Mouse (Mus musculus) liver, embryonic 12.5 days (tissue): ENCODE measurements around the gene Pgm2l1. TPM values are rescaled to one million over a fixed set of nuclear protein-coding genes. Genes with fewer than 3 reads are reported as not detected.
A peak's percentile ranks its signal among the peaks of the same experiment; 100 is the strongest.
"Not testable (repeated sequence)": the region's sequence is repeated elsewhere in the genome, so short reads cannot be mapped to it uniquely, and the experiment has no call there.

Source experiments
- ATAC-seq: fragments of 200-750 bp; cut with Nextera tagmentation; 2 replicates; pipeline ENCODE4 v1.8.0; 2017; ENCODE audit warnings: moderate number of reproducible peaks, mild to moderate bottlenecking, moderate library complexity
- H3K27ac ChIP-seq: fragments of 300-500 bp; sonication (generic); 2 replicates; pipeline ENCODE4 v1.5.1; 2016; ENCODE audit warnings: mild to moderate bottlenecking
- H3K27me3 ChIP-seq: fragments of 300-500 bp; sonication (generic); replicated peaks from 2 replicates; pipeline ENCODE4 v1.6.1; 2016; ENCODE audit warnings: mild to moderate bottlenecking, moderate library complexity
- H3K36me3 ChIP-seq: fragments of 300-500 bp; sonication (generic); 2 replicates; pipeline ENCODE4 v1.6.1; 2016; ENCODE audit warnings: mild to moderate bottlenecking, moderate library complexity
- H3K4me1 ChIP-seq: fragments of 300-500 bp; sonication (generic); 2 replicates; pipeline ENCODE4 v1.6.1; 2016
- H3K4me2 ChIP-seq: fragments of 300-500 bp; sonication (generic); 2 replicates; pipeline ENCODE4 v1.6.1; 2016; ENCODE audit warnings: mild to moderate bottlenecking, moderate library complexity
- H3K4me3 ChIP-seq: fragments of 300-500 bp; sonication (generic); 2 replicates; pipeline ENCODE4 v1.5.1; 2016; ENCODE audit warnings: mild to moderate bottlenecking, moderate library complexity
- H3K9ac ChIP-seq: fragments of 300-500 bp; sonication (generic); 2 replicates; pipeline ENCODE4 v1.6.1; 2016; ENCODE audit warnings: mild to moderate bottlenecking, moderate library complexity
- H3K9me3 ChIP-seq: fragments of 300-500 bp; sonication (generic); replicated peaks from 2 replicates; pipeline ENCODE4 v1.6.1; 2016; ENCODE audit warnings: mild to moderate bottlenecking, moderate library complexity
- WGBS: fragments of 180-500 bp; shearing (Covaris S2); methylation state at CpG from one replicate; pipeline ENCODE4 v1.1.7; 2016; ENCODE audit not compliant: insufficient replicate concordance; 5-methylcytosine and 5-hydroxymethylcytosine counted together
- polyA plus RNA-seq: library from polyadenylated mRNA; unstranded; fragments of >200 nt; fragmentation: Nextera tagmentation; extraction: Ambion mirVana; gene quantifications from 2 replicates; pipeline ENCODE4 v1.2.1, GENCODE M21; 2016

The Pgm2l1 gene
- polyA plus RNA-seq, 1 experiment from 2014 or later = 2.3 TPM

GRCm38 (mm10) chr7:100233681-100234080 is 6.5 kb downstream of the Pgm2l1 start:
- no peak overlapping the region for H3K4me2 ChIP-seq
- H3K27ac ChIP-seq = 0 out of 2 replicates have a peak overlapping the region, but pooled peaks have one; percentile 49
- peak; percentile 49 for ATAC-seq

GRCm38 (mm10) chr7:100234264-100234885 is 7.2 kb downstream of the Pgm2l1 start:
- ATAC-seq = no peak
- no peak overlapping the region for H3K9ac ChIP-seq
- H3K27me3 ChIP-seq = no peaks in the 10 kb centered on the region
- H3K4me1 ChIP-seq = peaks cover 15% of the 10 kb centered on the region
- 57% methylated on average over 7 of the region's 7 CpGs for WGBS
- no peak overlapping the region for H3K4me2 ChIP-seq
- H3K4me3 ChIP-seq = no peak overlapping the region
- no peaks in the 10 kb centered on the region for H3K9me3 ChIP-seq
- 0 out of 2 replicates have a peak overlapping the region, but pooled peaks have one; percentile 49 for H3K27ac ChIP-seq
- no peaks in the 10 kb centered on the region for H3K36me3 ChIP-seq

More at GRCm38 (mm10) chr7:100233681-100234080, 6.5 kb downstream of the Pgm2l1 start:
- H3K36me3 ChIP-seq = no peaks in the 10 kb centered on the region
- no peaks in the 10 kb centered on the region for H3K27me3 ChIP-seq
- H3K9ac ChIP-seq = no peak overlapping the region
- no peaks in the 10 kb centered on the region for H3K9me3 ChIP-seq
- peaks cover 22% of the 10 kb centered on the region for H3K4me1 ChIP-seq
- H3K4me3 ChIP-seq = no peak overlapping the region

GRCm38 (mm10) chr7:100238271-100238670 is 11.1 kb downstream of the Pgm2l1 start:
- H3K36me3 ChIP-seq = no peaks in the 10 kb centered on the region
- no peaks in the 10 kb centered on the region for H3K27me3 ChIP-seq
- H3K9ac ChIP-seq = no peak overlapping the region
- no peaks in the 10 kb centered on the region for H3K9me3 ChIP-seq
- WGBS = 69% methylated on average over 1 of the region's 1 CpGs
- peaks cover 13% of the 10 kb centered on the region for H3K4me1 ChIP-seq
- no peak overlapping the region for H3K4me3 ChIP-seq
- no peak overlapping the region for H3K4me2 ChIP-seq
- ATAC-seq = no peak
- no peak overlapping the region for H3K27ac ChIP-seq

- no peak overlapping the region for H3K9ac ChIP-seq
- no peaks in the 10 kb centered on the region for H3K27me3 ChIP-seq
- WGBS = 80% methylated on average over 2 of the region's 2 CpGs
- H3K4me1 ChIP-seq = no peaks in the 10 kb centered on the region
- H3K27ac ChIP-seq = no peak overlapping the region
- H3K4me3 ChIP-seq = no peak overlapping the region
- ATAC-seq = no peak
- H3K4me2 ChIP-seq = no peak overlapping the region
- no peaks in the 10 kb centered on the region for H3K36me3 ChIP-seq
- no peaks in the 10 kb centered on the region for H3K9me3 ChIP-seq
Measured at GRCm38 (mm10) chr7:100240601-100241000, 13.4 kb downstream of the Pgm2l1 start.

GRCm38 (mm10) chr7:100243007-100243406 is 15.8 kb downstream of the Pgm2l1 start:
- WGBS = 26% methylated on average over 1 of the region's 1 CpGs
- no peaks in the 10 kb centered on the region for H3K27me3 ChIP-seq
- no peaks in the 10 kb centered on the region for H3K36me3 ChIP-seq
- H3K9me3 ChIP-seq = no peaks in the 10 kb centered on the region
- H3K4me3 ChIP-seq = no peak overlapping the region
- no peak for ATAC-seq
- no peak overlapping the region for H3K4me2 ChIP-seq
- H3K27ac ChIP-seq = no peak overlapping the region
- no peak overlapping the region for H3K9ac ChIP-seq
- no peaks in the 10 kb centered on the region for H3K4me1 ChIP-seq

GRCm38 (mm10) chr7:100244225-100244624 is 17.0 kb downstream of the Pgm2l1 start:
- Histone ChIP-seq H3K27me3 (no peaks in the 10 kb centered on the region), H3K9ac (no peak overlapping the region), H3K27ac (no peak overlapping the region), H3K9me3 (no peaks in the 10 kb centered on the region), H3K4me2 (no peak overlapping the region), H3K4me3 (no peak overlapping the region), H3K36me3 (no peaks in the 10 kb centered on the region), H3K4me1 (no peaks in the 10 kb centered on the region)
- 64% methylated on average over 4 of the region's 4 CpGs for WGBS
- ATAC-seq = no peak

GRCm38 (mm10) chr7:100245176-100245575 is 18.0 kb downstream of the Pgm2l1 start:
- no peaks in the 10 kb centered on the region for H3K4me1 ChIP-seq
- no peaks in the 10 kb centered on the region for H3K9me3 ChIP-seq
- H3K4me2 ChIP-seq = no peak overlapping the region
- H3K9ac ChIP-seq = no peak overlapping the region
- ATAC-seq = no peak
- H3K4me3 ChIP-seq = no peak overlapping the region
- 90% methylated on average over 3 of the region's 3 CpGs for WGBS
- no peaks in the 10 kb centered on the region for H3K27me3 ChIP-seq
- no peaks in the 10 kb centered on the region for H3K36me3 ChIP-seq
- no peak overlapping the region for H3K27ac ChIP-seq

GRCm38 (mm10) chr7:100250667-100251066 is 23.5 kb downstream of the Pgm2l1 start:
- no peak overlapping the region for H3K4me3 ChIP-seq
- no peaks in the 10 kb centered on the region for H3K27me3 ChIP-seq
- no peak overlapping the region for H3K4me2 ChIP-seq
- peak overlapping the region; percentile 27; the same call in 1 of the 2 replicates for H3K27ac ChIP-seq
- H3K9me3 ChIP-seq = no peaks in the 10 kb centered on the region
- no peak overlapping the region for H3K9ac ChIP-seq
- H3K36me3 ChIP-seq = peaks cover 21% of the 10 kb centered on the region
- 84% methylated on average over 5 of the region's 5 CpGs for WGBS
- ATAC-seq = peak; percentile 65; the same call in 1 of the 2 replicates
- H3K4me1 ChIP-seq = peaks cover 8% of the 10 kb centered on the region

GRCm38 (mm10) chr7:100262350-100262749 is 35.2 kb downstream of the Pgm2l1 start:
- Histone ChIP-seq H3K27ac (no peak overlapping the region), H3K4me3 (no peak overlapping the region), H3K36me3 (peaks cover 20% of the 10 kb centered on the region), H3K9me3 (no peaks in the 10 kb centered on the region), H3K9ac (no peak overlapping the region), H3K27me3 (no peaks in the 10 kb centered on the region), H3K4me2 (no peak overlapping the region), H3K4me1 (no peaks in the 10 kb centered on the region)
- no peak for ATAC-seq
- 79% methylated on average over 3 of the region's 3 CpGs for WGBS

- 38% methylated on average over 17 of the region's 17 CpGs for WGBS
- H3K4me1 ChIP-seq, H3K9me3 ChIP-seq, H3K9ac ChIP-seq, H3K4me3 ChIP-seq, ATAC-seq, H3K27ac ChIP-seq, H3K4me2 ChIP-seq, H3K27me3 ChIP-seq: not testable (repeated sequence)
- H3K36me3 ChIP-seq = peaks cover 24% of the 10 kb centered on the region
Measured at GRCm38 (mm10) chr7:100264934-100265333, 37.7 kb downstream of the Pgm2l1 start.

- no peak overlapping the region for H3K9ac ChIP-seq
- H3K4me1 ChIP-seq = no peaks in the 10 kb centered on the region
- no peak overlapping the region for H3K4me2 ChIP-seq
- 87% methylated on average over 8 of the region's 8 CpGs for WGBS
- H3K27me3 ChIP-seq = no peaks in the 10 kb centered on the region
- H3K27ac ChIP-seq = no peak overlapping the region
- peaks cover 8% of the 10 kb centered on the region; the same call in 1 of the 2 replicates for H3K36me3 ChIP-seq
- H3K9me3 ChIP-seq = no peaks in the 10 kb centered on the region
- H3K4me3 ChIP-seq = no peak overlapping the region
- ATAC-seq = no peak
Measured at GRCm38 (mm10) chr7:100272369-100272768, 45.2 kb downstream of the Pgm2l1 start.

GRCm38 (mm10) chr7:100274507-100274906 is 47.3 kb downstream of the Pgm2l1 start:
- Histone ChIP-seq H3K36me3 (peaks cover 4% of the 10 kb centered on the region; the same call in 1 of the 2 replicates), H3K4me3 (no peak overlapping the region), H3K27me3 (no peaks in the 10 kb centered on the region), H3K4me1 (no peaks in the 10 kb centered on the region), H3K9ac (no peak overlapping the region), H3K4me2 (no peak overlapping the region), H3K27ac (no peak overlapping the region), H3K9me3 (no peaks in the 10 kb centered on the region)
- 59% methylated on average over 6 of the region's 6 CpGs for WGBS
- ATAC-seq = no peak

- H3K4me1 ChIP-seq = no peaks in the 10 kb centered on the region
- no peak overlapping the region for H3K9ac ChIP-seq
- no peak overlapping the region for H3K4me3 ChIP-seq
- WGBS = 39% methylated on average over 2 of the region's 2 CpGs
- peaks cover 6% of the 10 kb centered on the region for H3K27me3 ChIP-seq
- H3K27ac ChIP-seq = no peak overlapping the region
- peaks cover 4% of the 10 kb centered on the region; the same call in 1 of the 2 replicates for H3K36me3 ChIP-seq
- no peak overlapping the region for H3K4me2 ChIP-seq
- no peak for ATAC-seq
- no peaks in the 10 kb centered on the region for H3K9me3 ChIP-seq
Measured at GRCm38 (mm10) chr7:100276397-100276796, 49.2 kb downstream of the Pgm2l1 start.
